In the genomic region with DNA sequence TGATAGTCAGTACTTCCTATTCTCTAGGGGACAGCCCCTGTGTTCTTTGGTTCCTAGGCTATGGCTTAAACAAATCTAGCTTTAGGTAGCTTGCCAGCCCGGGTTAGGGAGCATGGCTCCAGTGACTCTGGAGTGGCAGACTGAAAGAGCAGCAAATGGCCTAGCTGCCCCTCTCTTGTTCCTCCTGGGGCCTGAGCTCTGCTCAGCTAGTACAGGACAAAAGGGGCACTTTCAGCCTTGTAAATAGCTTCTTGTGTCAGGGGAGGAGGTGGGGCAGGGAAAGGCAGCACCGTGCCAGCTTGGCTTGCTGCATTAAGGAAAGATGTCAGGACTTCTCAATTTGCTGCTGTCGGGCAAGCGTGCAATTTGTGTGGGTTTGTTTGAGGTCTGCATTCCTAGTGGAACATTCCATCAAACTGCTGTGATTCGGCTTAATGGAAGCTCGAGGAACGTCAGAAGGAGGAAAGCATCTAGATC, we compare ENCODE assay signal across 8 mouse cellular contexts. TPM values are rescaled to one million over a fixed set of nuclear protein-coding genes. Genes with fewer than 3 reads are reported as not detected.
DNase-seq lines count a peak whose midpoint lies in the region; ATAC-seq and TF ChIP-seq lines count a peak whose summit lies in the region.

No protein-coding gene starts in this region.

- TF ChIP-seq CTCF in stomach, postnatal 0 days (IDR thresholded peaks at IDR 0.05; ENCODE audit: low read depth), result no peak

- peaks cover 4% of the 10 kb centered on the region for H3K4me1 ChIP-seq in forebrain, embryonic 16.5 days (replicated peaks; ENCODE audit: control insufficient read depth, insufficient read depth, low read length)
- no peaks in the 10 kb centered on the region for H3K4me1 ChIP-seq in stomach, postnatal 0 days (replicated peaks; ENCODE audit: control insufficient read depth, insufficient read depth)

- H3K36me3 ChIP-seq in forebrain, embryonic 16.5 days (ENCODE audit: control insufficient read depth, insufficient read depth), result no peaks in the 10 kb centered on the region
- H3K36me3 ChIP-seq in stomach, postnatal 0 days (ENCODE audit: control insufficient read depth, insufficient read depth, low read length), result no peaks in the 10 kb centered on the region

- peak; percentile 68; the same call in 1 of the 2 replicates for ATAC-seq in forebrain, embryonic 16.5 days
- ATAC-seq in stomach, postnatal 0 days (ENCODE audit: low FRiP score, low TSS enrichment), result no peak

- no peak overlapping the region for H3K4me2 ChIP-seq in forebrain, embryonic 16.5 days (ENCODE audit: low read length)
- H3K4me2 ChIP-seq in stomach, postnatal 0 days (replicated peaks; ENCODE audit: low read depth), result no peak overlapping the region

- no peak overlapping the region for H3K4me3 ChIP-seq in forebrain, embryonic 16.5 days (replicated peaks; ENCODE audit: low read length)
- H3K4me3 ChIP-seq in stomach, postnatal 0 days (ENCODE audit: low read depth, low read length), result no peak overlapping the region

- H3K27me3 ChIP-seq in forebrain, embryonic 16.5 days (replicated peaks; ENCODE audit: control insufficient read depth, insufficient read depth, low read length), result no peaks in the 10 kb centered on the region
- no peaks in the 10 kb centered on the region for H3K27me3 ChIP-seq in stomach, postnatal 0 days (ENCODE audit: control insufficient read depth, insufficient read depth, low read length)

- no peak overlapping the region for H3K9ac ChIP-seq in forebrain, embryonic 16.5 days (replicated peaks; ENCODE audit: low read depth, low read length)
- H3K9ac ChIP-seq in stomach, postnatal 0 days (ENCODE audit: low read length), result no peak overlapping the region

- H3K27ac ChIP-seq in forebrain, embryonic 16.5 days (ENCODE audit: low read length), result no peak overlapping the region
- H3K27ac ChIP-seq in stomach, postnatal 0 days (replicated peaks), result 0 out of 2 replicates have a peak overlapping the region, but pooled peaks have one; percentile 13

- DNase-seq in kidney, adult 11 months, result peak; percentile 59
- DNase-seq in kidney, postnatal 10 days, result no peak
- DNase-seq in testis, postnatal 10 days (ENCODE audit: low spot score), result peak; percentile 33
- DNase-seq in testis, postnatal 14 days (ENCODE audit: low spot score), result no peak
- peak; percentile 34 for DNase-seq in stomach, postnatal 0 days (ENCODE audit: low spot score)
- no peak for DNase-seq in cerebellum, adult 11 months
- DNase-seq in urinary bladder, postnatal 25 days (ENCODE audit: low spot score), result no peak

- no peaks in the 10 kb centered on the region for H3K9me3 ChIP-seq in forebrain, embryonic 16.5 days (ENCODE audit: control insufficient read depth, low read length)
- H3K9me3 ChIP-seq in stomach, postnatal 0 days (ENCODE audit: control insufficient read depth, low read length), result no peaks in the 10 kb centered on the region

- no peak for TF ChIP-seq EP300 in stomach, postnatal 0 days (optimal IDR thresholded peaks at IDR 0.05)

- WGBS in forebrain, embryonic 16.5 days, result 19% methylated on average over 7 of the region's 7 CpGs
- WGBS in stomach, postnatal 0 days, result 21% methylated on average over 7 of the region's 7 CpGs

RNA-seq across cellular contexts. Expression of gene Acsl1, which starts 17.3 kb away (rescaled TPM):
- 11.4 and 13.1 TPM in 2 replicates for polyA plus RNA-seq in forebrain, embryonic 16.5 days (2015; fragmentation: Nextera tagmentation; extraction: Ambion mirVana)
- polyA plus RNA-seq in stomach, postnatal 0 days (2015; fragmentation: Nextera tagmentation; extraction: Ambion mirVana), result 47.4 and 47.5 TPM in 2 replicates

Comparison
In these comparisons a context has a peak if more than half of its experiments do, and no peak if none do; other contexts are left out.
1. DNase-seq: peak in kidney, adult 11 months (single experiment), testis, postnatal 10 days (single experiment) and stomach, postnatal 0 days (single experiment); none in kidney, postnatal 10 days (single experiment), testis, postnatal 14 days (single experiment), cerebellum, adult 11 months (single experiment) and urinary bladder, postnatal 25 days (single experiment).